Mouse (Mus musculus): ENCODE measurements at regions not wholly inside any gene's neighbourhood (a gene's known extent, or its start where the extent isn't known, plus 50 kb on each side); places are given as distances from the start of the nearest gene placed in this dataset.

GRCm38 (mm10) chr16:74597735-74598340 is 186.2 kb upstream of the Robo2 start:
- Histone ChIP-seq H3K4me1 (ENCODE audit: control insufficient read depth, insufficient read depth, low read length) (no peaks in the 10 kb centered on the region), H3K27me3 (ENCODE audit: control insufficient read depth, insufficient read depth, low read length) (no peaks in the 10 kb centered on the region), H3K9ac (replicated peaks; ENCODE audit: low read depth, low read length) (no peak overlapping the region), H3K27ac (ENCODE audit: low read depth, low read length) (no peak overlapping the region), H3K9me3 (ENCODE audit: control insufficient read depth, low read length) (no peaks in the 10 kb centered on the region), H3K36me3 (ENCODE audit: control insufficient read depth, insufficient read depth, low read length) (no peaks in the 10 kb centered on the region), H3K4me2 (ENCODE audit: low read depth, low read length) (no peak overlapping the region), H3K4me3 (ENCODE audit: low read depth, low read length) (no peak overlapping the region)
- ATAC-seq (ENCODE audit: low read depth) = no peak
- WGBS = 83% methylated on average over 4 of the region's 4 CpGs

- Histone ChIP-seq H3K4me1 (ENCODE audit: control insufficient read depth, insufficient read depth, low read length) (no peaks in the 10 kb centered on the region), H3K4me2 (ENCODE audit: low read depth, low read length) (no peak overlapping the region), H3K36me3 (ENCODE audit: control insufficient read depth, insufficient read depth, low read length) (no peaks in the 10 kb centered on the region), H3K9ac (replicated peaks; ENCODE audit: low read depth, low read length) (no peak overlapping the region), H3K9me3 (ENCODE audit: control insufficient read depth, low read length) (no peaks in the 10 kb centered on the region), H3K27me3 (ENCODE audit: control insufficient read depth, insufficient read depth, low read length) (no peaks in the 10 kb centered on the region), H3K27ac (ENCODE audit: low read depth, low read length) (no peak overlapping the region), H3K4me3 (ENCODE audit: low read depth, low read length) (no peak overlapping the region)
- 76% methylated on average over 4 of the region's 4 CpGs for WGBS
- ATAC-seq (ENCODE audit: low read depth) = no peak
Observed at GRCm38 (mm10) chr16:74591896-74592295, 180.3 kb upstream of the Robo2 start.

GRCm38 (mm10) chr16:74582645-74583423 is 171.2 kb upstream of the Robo2 start:
- 66% methylated on average over 4 of the region's 4 CpGs for WGBS
- no peaks in the 10 kb centered on the region for H3K4me1 ChIP-seq (ENCODE audit: control insufficient read depth, insufficient read depth, low read length)
- H3K27me3 ChIP-seq (ENCODE audit: control insufficient read depth, insufficient read depth, low read length) = no peaks in the 10 kb centered on the region
- no peaks in the 10 kb centered on the region for H3K36me3 ChIP-seq (ENCODE audit: control insufficient read depth, insufficient read depth, low read length)
- H3K4me2 ChIP-seq (ENCODE audit: low read depth, low read length) = no peak overlapping the region
- H3K4me3 ChIP-seq (ENCODE audit: low read depth, low read length) = no peak overlapping the region
- no peak overlapping the region for H3K27ac ChIP-seq (ENCODE audit: low read depth, low read length)
- no peak for ATAC-seq (ENCODE audit: low read depth)
- H3K9me3 ChIP-seq (ENCODE audit: control insufficient read depth, low read length) = no peaks in the 10 kb centered on the region
- no peak overlapping the region for H3K9ac ChIP-seq (replicated peaks; ENCODE audit: low read depth, low read length)

DNA sequence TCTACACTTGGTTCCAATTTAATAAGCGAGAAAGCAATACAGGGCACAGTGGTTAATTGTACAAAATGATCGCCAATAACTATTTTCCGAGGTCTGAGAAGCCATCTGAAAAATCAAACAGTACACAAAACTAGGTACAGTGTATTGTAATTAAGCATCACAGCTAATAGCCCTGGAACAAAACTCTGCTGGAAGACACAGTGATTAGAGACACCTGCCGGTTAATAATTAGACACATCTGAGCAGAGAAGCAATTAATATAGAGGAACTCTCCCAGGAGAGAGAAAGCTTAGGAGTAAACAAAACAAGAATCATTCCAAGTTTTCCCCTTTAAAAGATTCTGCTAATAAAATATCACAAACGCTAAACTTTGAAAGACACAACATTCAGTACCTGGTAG is 136.7 kb upstream of the Robo2 start:
- Histone ChIP-seq H3K9ac (replicated peaks; ENCODE audit: low read depth, low read length) (no peak overlapping the region), H3K4me2 (ENCODE audit: low read depth, low read length) (no peak overlapping the region), H3K27me3 (ENCODE audit: control insufficient read depth, insufficient read depth, low read length) (no peaks in the 10 kb centered on the region), H3K9me3 (ENCODE audit: control insufficient read depth, low read length) (no peaks in the 10 kb centered on the region), H3K27ac (ENCODE audit: low read depth, low read length) (no peak overlapping the region), H3K36me3 (ENCODE audit: control insufficient read depth, insufficient read depth, low read length) (no peaks in the 10 kb centered on the region), H3K4me3 (ENCODE audit: low read depth, low read length) (no peak overlapping the region), H3K4me1 (ENCODE audit: control insufficient read depth, insufficient read depth, low read length) (no peaks in the 10 kb centered on the region)
- ATAC-seq (ENCODE audit: low read depth) = no peak
- 63% methylated on average over 5 of the region's 5 CpGs for WGBS

- no peaks in the 10 kb centered on the region for H3K4me1 ChIP-seq (ENCODE audit: control insufficient read depth, insufficient read depth, low read length)
- H3K9me3 ChIP-seq (ENCODE audit: control insufficient read depth, low read length) = no peaks in the 10 kb centered on the region
- no peak overlapping the region for H3K27ac ChIP-seq (ENCODE audit: low read depth, low read length)
- WGBS = 67% methylated on average over 2 of the region's 2 CpGs
- no peak overlapping the region for H3K9ac ChIP-seq (replicated peaks; ENCODE audit: low read depth, low read length)
- ATAC-seq (ENCODE audit: low read depth) = no peak
- no peak overlapping the region for H3K4me3 ChIP-seq (ENCODE audit: low read depth, low read length)
- H3K4me2 ChIP-seq (ENCODE audit: low read depth, low read length) = no peak overlapping the region
- no peaks in the 10 kb centered on the region for H3K27me3 ChIP-seq (ENCODE audit: control insufficient read depth, insufficient read depth, low read length)
- no peaks in the 10 kb centered on the region for H3K36me3 ChIP-seq (ENCODE audit: control insufficient read depth, insufficient read depth, low read length)
Observed at GRCm38 (mm10) chr16:74530531-74530930, 118.9 kb upstream of the Robo2 start.

- no peaks in the 10 kb centered on the region for H3K27me3 ChIP-seq (ENCODE audit: control insufficient read depth, insufficient read depth, low read length)
- H3K9me3 ChIP-seq (ENCODE audit: control insufficient read depth, low read length) = no peaks in the 10 kb centered on the region
- H3K4me3 ChIP-seq (ENCODE audit: low read depth, low read length) = no peak overlapping the region
- no peak overlapping the region for H3K4me2 ChIP-seq (ENCODE audit: low read depth, low read length)
- no peak overlapping the region for H3K27ac ChIP-seq (ENCODE audit: low read depth, low read length)
- H3K9ac ChIP-seq (replicated peaks; ENCODE audit: low read depth, low read length) = no peak overlapping the region
- WGBS = 35% methylated on average over 3 of the region's 3 CpGs
- H3K36me3 ChIP-seq (ENCODE audit: control insufficient read depth, insufficient read depth, low read length) = no peaks in the 10 kb centered on the region
- no peaks in the 10 kb centered on the region for H3K4me1 ChIP-seq (ENCODE audit: control insufficient read depth, insufficient read depth, low read length)
- no peak for ATAC-seq (ENCODE audit: low read depth)
Observed at GRCm38 (mm10) chr16:74528245-74528644, 116.6 kb upstream of the Robo2 start.

- no peak overlapping the region for H3K4me3 ChIP-seq (ENCODE audit: low read depth, low read length)
- H3K27me3 ChIP-seq (ENCODE audit: control insufficient read depth, insufficient read depth, low read length) = no peaks in the 10 kb centered on the region
- H3K4me1 ChIP-seq (ENCODE audit: control insufficient read depth, insufficient read depth, low read length) = no peaks in the 10 kb centered on the region
- H3K4me2 ChIP-seq (ENCODE audit: low read depth, low read length) = no peak overlapping the region
- 51% methylated on average over 1 of the region's 1 CpGs for WGBS
- H3K36me3 ChIP-seq (ENCODE audit: control insufficient read depth, insufficient read depth, low read length) = no peaks in the 10 kb centered on the region
- ATAC-seq (ENCODE audit: low read depth) = no peak
- H3K27ac ChIP-seq (ENCODE audit: low read depth, low read length) = no peak overlapping the region
- no peak overlapping the region for H3K9ac ChIP-seq (replicated peaks; ENCODE audit: low read depth, low read length)
- no peaks in the 10 kb centered on the region for H3K9me3 ChIP-seq (ENCODE audit: control insufficient read depth, low read length)
Observed at GRCm38 (mm10) chr16:74526521-74526920, 114.9 kb upstream of the Robo2 start.

- Histone ChIP-seq H3K9ac (replicated peaks; ENCODE audit: low read depth, low read length) (no peak overlapping the region), H3K4me1 (ENCODE audit: control insufficient read depth, insufficient read depth, low read length) (no peaks in the 10 kb centered on the region), H3K27me3 (ENCODE audit: control insufficient read depth, insufficient read depth, low read length) (no peaks in the 10 kb centered on the region), H3K4me2 (ENCODE audit: low read depth, low read length) (no peak overlapping the region), H3K4me3 (ENCODE audit: low read depth, low read length) (no peak overlapping the region), H3K36me3 (ENCODE audit: control insufficient read depth, insufficient read depth, low read length) (no peaks in the 10 kb centered on the region), H3K9me3 (ENCODE audit: control insufficient read depth, low read length) (no peaks in the 10 kb centered on the region), H3K27ac (ENCODE audit: low read depth, low read length) (no peak overlapping the region)
- no peak for ATAC-seq (ENCODE audit: low read depth)
- 82% methylated on average over 4 of the region's 4 CpGs for WGBS
Observed at GRCm38 (mm10) chr16:74520501-74520900, 108.9 kb upstream of the Robo2 start.

DNA sequence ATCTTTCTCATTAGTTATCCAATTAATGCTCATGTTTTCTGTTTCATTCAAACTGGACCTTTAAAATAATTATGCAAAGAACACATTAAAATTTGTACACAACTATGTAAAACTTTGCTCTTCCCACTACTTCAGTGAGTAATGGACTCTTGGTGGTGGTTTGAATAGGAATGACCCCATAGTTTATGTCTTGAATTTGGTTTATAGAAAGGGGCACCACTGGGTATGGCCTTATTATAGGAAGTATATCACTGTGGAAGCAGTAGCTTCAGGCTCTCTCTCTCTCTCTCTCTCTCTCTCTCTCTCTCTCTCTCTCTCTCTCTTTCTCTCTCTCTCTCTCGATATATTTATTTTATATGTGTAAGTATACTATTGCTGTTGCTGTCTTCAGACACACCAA is 106.3 kb upstream of the Robo2 start:
- ATAC-seq (ENCODE audit: low read depth) = no peak
- H3K9ac ChIP-seq (replicated peaks; ENCODE audit: low read depth, low read length) = no peak overlapping the region
- no peaks in the 10 kb centered on the region for H3K27me3 ChIP-seq (ENCODE audit: control insufficient read depth, insufficient read depth, low read length)
- 89% methylated on average over 1 of the region's 1 CpGs for WGBS
- no peak overlapping the region for H3K4me3 ChIP-seq (ENCODE audit: low read depth, low read length)
- no peaks in the 10 kb centered on the region for H3K36me3 ChIP-seq (ENCODE audit: control insufficient read depth, insufficient read depth, low read length)
- no peaks in the 10 kb centered on the region for H3K9me3 ChIP-seq (ENCODE audit: control insufficient read depth, low read length)
- no peak overlapping the region for H3K4me2 ChIP-seq (ENCODE audit: low read depth, low read length)
- no peak overlapping the region for H3K27ac ChIP-seq (ENCODE audit: low read depth, low read length)
- H3K4me1 ChIP-seq (ENCODE audit: control insufficient read depth, insufficient read depth, low read length) = no peaks in the 10 kb centered on the region

All from neural tube, embryonic 14.5 days (tissue).